Mouse (Mus musculus) MEL (cell line): ENCODE data around the gene Gm17720.

Experiments
- BHLHE40 ChIP-seq: IDR thresholded peaks from 2 replicates; pipeline ENCODE4 v1.6.1; 2012; ENCODE audit warnings: low read depth, mild to moderate bottlenecking, inconsistent platforms, low read length, improper control_type of control experiment, borderline replicate concordance
- CTCF ChIP-seq, 3 experiments: IDR thresholded peaks in 2 of 3; conservative IDR thresholded peaks in 1 of 3; 2 replicates each; pipeline ENCODE4 v1.5.1; 2011 to 2012; ENCODE audit warnings: low read length in 3 of 3, low read depth in 2 of 3, mild to moderate bottlenecking in 2 of 3, improper control_type of control experiment in 1 of 3, inconsistent platforms in 1 of 3, mixed read lengths in 1 of 3, moderate library complexity in 1 of 3; ENCODE audit not compliant: control insufficient read depth in 1 of 3, insufficient read depth in 1 of 3, poor library complexity in 1 of 3, severe bottlenecking in 1 of 3
- ELF1 ChIP-seq: IDR thresholded peaks from 2 replicates; pipeline ENCODE4 v1.6.1; 2014; ENCODE audit warnings: low read depth, mild to moderate bottlenecking, inconsistent platforms, low read length, improper control_type of control experiment, moderate library complexity
- EP300 ChIP-seq, 2 experiments: IDR thresholded peaks; 2 replicates each; pipeline ENCODE4 v1.6.1; 2011; ENCODE audit warnings: improper control_type of control experiment in 2 of 2, low read length in 2 of 2, low read depth in 1 of 2, mild to moderate bottlenecking in 1 of 2
- GABPA ChIP-seq: IDR thresholded peaks from 2 replicates; pipeline ENCODE4 v1.6.1; 2012; ENCODE audit warnings: low read depth, mild to moderate bottlenecking, inconsistent platforms, low read length, improper control_type of control experiment, moderate library complexity
- POLR2A ChIP-seq, 2 experiments: IDR thresholded peaks; 2 replicates each; pipeline ENCODE4 v1.6.1; 2011 to 2012; ENCODE audit warnings: low read length in 2 of 2, mild to moderate bottlenecking in 2 of 2, control low read depth in 1 of 2, improper control_type of control experiment in 1 of 2, low read depth in 1 of 2, moderate library complexity in 1 of 2; ENCODE audit not compliant: control insufficient read depth in 1 of 2, insufficient read depth in 1 of 2, poor library complexity in 1 of 2
- POLR2AphosphoS5 ChIP-seq: IDR thresholded peaks from 2 replicates; pipeline ENCODE4 v1.6.1; 2012; ENCODE audit warnings: low read depth, borderline replicate concordance, mild to moderate bottlenecking, inconsistent platforms, low read length, moderate library complexity, mixed read lengths
- USF2 ChIP-seq, 2 experiments: IDR thresholded peaks; 2 replicates each; pipeline ENCODE4 v1.6.1; 2011 to 2012; ENCODE audit warnings: improper control_type of control experiment in 2 of 2, low read length in 2 of 2, borderline replicate concordance in 1 of 2, inconsistent platforms in 1 of 2, low read depth in 1 of 2, mild to moderate bottlenecking in 1 of 2; ENCODE audit not compliant: insufficient read depth in 1 of 2
- ZC3H11A ChIP-seq: IDR thresholded peaks from 2 replicates; pipeline ENCODE4 v1.6.1; 2012; ENCODE audit warnings: low read depth, mild to moderate bottlenecking, inconsistent platforms, low read length, improper control_type of control experiment

DNA sequence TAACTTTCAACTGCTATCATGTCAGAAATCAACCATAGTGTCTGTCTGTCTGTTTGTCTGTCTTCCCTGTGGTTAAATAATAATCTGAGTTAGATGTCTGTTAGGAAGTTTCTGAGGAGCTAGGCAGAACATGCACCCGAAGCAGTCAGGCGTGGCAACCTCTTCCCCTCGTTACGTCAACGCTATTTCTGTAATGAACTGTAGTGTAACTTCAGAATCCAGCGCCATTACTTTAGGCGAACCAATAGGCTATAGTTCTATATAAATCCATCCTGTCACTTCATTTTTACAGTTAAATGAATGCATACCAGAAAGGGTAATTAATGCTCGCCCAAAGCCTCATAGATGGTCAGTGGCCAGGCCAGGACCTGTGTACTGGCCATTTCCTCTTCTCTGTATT, 28.1 kb downstream of the Gm17720 start:
- no peak for TF ChIP-seq POLR2A (IDR thresholded peaks at IDR 0.05; ENCODE audit: control insufficient read depth in 1 of 2, insufficient read depth in 1 of 2, low read depth in 1 of 2, low read length in 2 of 2, poor library complexity in 1 of 2)
- TF ChIP-seq CTCF (IDR thresholded peaks at IDR 0.05 in 2 of 3, conservative IDR thresholded peaks at IDR 0.05 in 1 of 3; ENCODE audit: control insufficient read depth in 1 of 3, insufficient read depth in 1 of 3, low read depth in 2 of 3, low read length in 3 of 3, poor library complexity in 1 of 3, severe bottlenecking in 1 of 3) = no peak
- no peak for TF ChIP-seq POLR2AphosphoS5
- no peak for TF ChIP-seq USF2 (IDR thresholded peaks at IDR 0.05; ENCODE audit: borderline replicate concordance in 1 of 2, insufficient read depth in 1 of 2, low read depth in 1 of 2, low read length in 2 of 2)
- no peak for TF ChIP-seq EP300 (IDR thresholded peaks at IDR 0.05; ENCODE audit: low read depth in 1 of 2, low read length in 2 of 2)
- no peak for TF ChIP-seq GABPA
- TF ChIP-seq ZC3H11A = no peak
- no peak for TF ChIP-seq ELF1
- no peak for TF ChIP-seq BHLHE40
